Mouse (Mus musculus) MEL (cell line): ENCODE results near the gene Cobll1.

Source experiments
- CHD2 ChIP-seq: IDR thresholded peaks from 2 replicates; pipeline ENCODE4 v1.6.1; 2011; ENCODE audit warnings: low read length, improper control_type of control experiment
- CTCF ChIP-seq, 3 experiments: IDR thresholded peaks in 2 of 3; conservative IDR thresholded peaks in 1 of 3; 2 replicates each; pipeline ENCODE4 v1.5.1; 2011 to 2012; ENCODE audit warnings: low read length in 3 of 3, low read depth in 2 of 3, mild to moderate bottlenecking in 2 of 3, improper control_type of control experiment in 1 of 3, inconsistent platforms in 1 of 3, mixed read lengths in 1 of 3, moderate library complexity in 1 of 3; ENCODE audit not compliant: control insufficient read depth in 1 of 3, insufficient read depth in 1 of 3, poor library complexity in 1 of 3, severe bottlenecking in 1 of 3
- GABPA ChIP-seq: IDR thresholded peaks from 2 replicates; pipeline ENCODE4 v1.6.1; 2012; ENCODE audit warnings: low read depth, mild to moderate bottlenecking, inconsistent platforms, low read length, improper control_type of control experiment, moderate library complexity
- JUND ChIP-seq: IDR thresholded peaks from 2 replicates; pipeline ENCODE4 v1.6.1; 2011; ENCODE audit warnings: low read depth, mild to moderate bottlenecking, improper control_type of control experiment, low read length
- MAX ChIP-seq: IDR thresholded peaks from 2 replicates; pipeline ENCODE4 v1.6.1; 2011; ENCODE audit warnings: low read length, improper control_type of control experiment
- NELFE ChIP-seq: IDR thresholded peaks from 2 replicates; pipeline ENCODE4 v1.6.1; 2011; ENCODE audit warnings: low read depth, low read length, improper control_type of control experiment
- NRF1 ChIP-seq: IDR thresholded peaks from 2 replicates; pipeline ENCODE4 v1.6.1; 2014; ENCODE audit warnings: low read depth, mild to moderate bottlenecking, inconsistent platforms, low read length, improper control_type of control experiment, moderate library complexity; ENCODE audit not compliant: poor library complexity, insufficient read depth, severe bottlenecking
- POLR2A ChIP-seq, 2 experiments: IDR thresholded peaks; 2 replicates each; pipeline ENCODE4 v1.6.1; 2011 to 2012; ENCODE audit warnings: low read length in 2 of 2, mild to moderate bottlenecking in 2 of 2, control low read depth in 1 of 2, improper control_type of control experiment in 1 of 2, low read depth in 1 of 2, moderate library complexity in 1 of 2; ENCODE audit not compliant: control insufficient read depth in 1 of 2, insufficient read depth in 1 of 2, poor library complexity in 1 of 2
- RAD21 ChIP-seq: IDR thresholded peaks from 2 replicates; pipeline ENCODE4 v1.6.1; 2011; ENCODE audit warnings: mild to moderate bottlenecking, low read depth, low read length, improper control_type of control experiment
- TAL1 ChIP-seq: IDR thresholded peaks from 2 replicates; pipeline ENCODE4 v1.6.1; 2012; ENCODE audit warnings: mild to moderate bottlenecking, inconsistent platforms, low read length, moderate library complexity, mixed read lengths
- ZC3H11A ChIP-seq: IDR thresholded peaks from 2 replicates; pipeline ENCODE4 v1.6.1; 2012; ENCODE audit warnings: low read depth, mild to moderate bottlenecking, inconsistent platforms, low read length, improper control_type of control experiment

- TF ChIP-seq JUND (no peak), NRF1 (no peak), POLR2A (IDR thresholded peaks at IDR 0.05; ENCODE audit: control insufficient read depth in 1 of 2, insufficient read depth in 1 of 2, low read depth in 1 of 2, low read length in 2 of 2, poor library complexity in 1 of 2) (no peak), RAD21 (no peak), TAL1 (no peak), CTCF (IDR thresholded peaks at IDR 0.05 in 2 of 3, conservative IDR thresholded peaks at IDR 0.05 in 1 of 3; ENCODE audit: control insufficient read depth in 1 of 3, insufficient read depth in 1 of 3, low read depth in 2 of 3, low read length in 3 of 3, poor library complexity in 1 of 3, severe bottlenecking in 1 of 3) (no peak), ZC3H11A (no peak), NELFE (no peak), CHD2 (no peak), MAX (no peak), GABPA (no peak)
Observed at GRCm38 (mm10) chr2:65090986-65091385, 148.2 kb downstream of the Cobll1 start.
